Mouse (Mus musculus): ENCODE measurements at regions not wholly inside any gene's neighbourhood (a gene's known extent, or its start where the extent isn't known, plus 50 kb on each side); places are given as distances from the start of the nearest gene placed in this dataset.

DNA sequence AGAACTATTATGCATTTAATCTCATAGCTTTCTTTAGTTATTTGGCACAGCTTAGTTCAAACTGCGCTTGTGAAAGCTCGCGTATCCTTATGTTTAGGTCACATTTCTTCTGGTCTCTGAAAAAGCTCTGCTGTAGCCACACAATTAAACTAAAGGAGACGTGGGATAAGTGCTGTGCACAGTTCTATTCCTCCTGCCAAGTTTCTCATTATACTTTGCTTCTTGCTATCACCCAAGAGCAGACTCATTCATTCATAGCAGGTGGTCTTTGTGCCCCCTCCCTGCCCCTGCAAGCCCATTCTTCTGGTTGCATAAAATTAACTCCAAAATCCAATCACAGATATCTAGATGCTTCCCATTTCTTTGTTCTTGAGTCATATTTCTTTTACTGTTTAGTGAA, 403.6 kb upstream of the Map3k7 start:
- no peak for TF ChIP-seq POLR2A (IDR thresholded peaks at IDR 0.05; ENCODE audit: control insufficient read depth in 1 of 2, insufficient read depth in 1 of 2, low read depth in 1 of 2, low read length in 2 of 2, poor library complexity in 1 of 2)
- TF ChIP-seq MAFK (IDR thresholded peaks at IDR 0.05; ENCODE audit: borderline replicate concordance, low read depth, low read length) = no peak
- TF ChIP-seq NELFE (IDR thresholded peaks at IDR 0.05; ENCODE audit: low read depth, low read length) = no peak
- TF ChIP-seq ZNF384 (IDR thresholded peaks at IDR 0.05; ENCODE audit: low read depth, low read length) = no peak
- no peak for TF ChIP-seq SIN3A (IDR thresholded peaks at IDR 0.05; ENCODE audit: low read length)
- TF ChIP-seq POLR2AphosphoS5 (IDR thresholded peaks at IDR 0.05; ENCODE audit: borderline replicate concordance, low read depth, low read length) = no peak
- TF ChIP-seq EP300 (IDR thresholded peaks at IDR 0.05; ENCODE audit: low read depth in 1 of 2, low read length in 2 of 2) = no peak
- no peak for TF ChIP-seq USF1 (IDR thresholded peaks at IDR 0.05; ENCODE audit: low read depth, low read length)
- TF ChIP-seq JUND (IDR thresholded peaks at IDR 0.05; ENCODE audit: low read depth, low read length) = no peak

All from MEL (cell line).